39 mouse cellular contexts compared by ENCODE assay signal in the genomic region with DNA sequence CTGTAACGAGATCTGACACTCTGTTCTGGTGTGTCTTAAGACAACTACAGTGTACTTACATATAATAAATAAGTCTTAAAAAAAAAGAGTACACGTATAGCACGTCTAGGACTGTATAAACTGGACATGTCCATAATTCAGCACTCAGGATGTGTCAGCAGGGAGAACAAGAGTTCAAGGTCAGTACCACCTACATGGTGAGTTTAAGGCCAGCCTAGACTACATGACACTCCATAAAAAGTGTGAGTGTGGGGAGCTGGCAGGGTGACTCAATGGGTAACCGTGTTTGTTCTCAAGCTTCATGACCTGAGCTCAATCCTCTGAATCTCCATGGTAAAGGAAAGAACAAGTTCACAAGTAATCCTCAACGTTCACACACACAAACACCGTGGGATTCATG. TPM values are rescaled to one million over a fixed set of nuclear protein-coding genes. Genes with fewer than 3 reads are reported as not detected.
"Had no signal": no experiment of that assay in that cellular context is flagged by ENCODE, and none has a peak within 500 bp of the region (broad histone marks: within the 10 kb centered on the region; RNA-seq: fewer than 3 reads in every experiment).

No protein-coding gene starts in this region.

- DNase-seq: cerebellum, postnatal 10 days; cerebellum, postnatal 14 days; cerebellum, postnatal 25 days; cerebellum, postnatal 36 days; embryo, embryonic 11 days; forebrain, postnatal 0 days; gastrocnemius, adult 2 months; gastrocnemius, postnatal 10 days; gastrocnemius, postnatal 14 days; gastrocnemius, postnatal 25 days; gastrocnemius, postnatal 36 days; heart, adult 11 months; heart, adult 18-20 months; heart, adult 2 months had no signal

RNA-seq across cellular contexts. Expression of a gene that starts 44.1 kb away (rescaled TPM):
- total RNA-seq: common myeloid progenitor, adult 5-6 weeks; forebrain, postnatal 0 days; gastrocnemius, adult 18-20 months; gastrocnemius, adult 2 months; gastrocnemius, adult 8-10 months; gastrocnemius, postnatal 10 days; gastrocnemius, postnatal 14 days; gastrocnemius, postnatal 25 days; gastrocnemius, postnatal 36 days; gastrocnemius, postnatal 4 days; granulocyte monocyte progenitor cell, adult 5-6 weeks; heart, adult 18-20 months; heart, adult 2 months; heart, adult 8-10 months had no signal
- polyA plus RNA-seq: cortical plate, adult 2 months; embryonic facial prominence, embryonic 10.5 days; embryonic facial prominence, embryonic 11.5 days; embryonic facial prominence, embryonic 12.5 days; embryonic facial prominence, embryonic 13.5 days; embryonic facial prominence, embryonic 14.5 days; embryonic facial prominence, embryonic 15.5 days; erythroblast, embryonic 14.5 days; forebrain, embryonic 10.5 days; forebrain, embryonic 11.5 days; forebrain, embryonic 12.5 days; forebrain, embryonic 13.5 days; forebrain, embryonic 14.5 days; forebrain, embryonic 15.5 days; forebrain, embryonic 16.5 days; forebrain, postnatal 0 days; frontal cortex, adult 2 months; gonadal fat pad, adult 2 months; heart, adult 2 months; heart, embryonic 10.5 days; heart, embryonic 11.5 days had no signal
